Mouse (Mus musculus) kidney, adult 2 months (tissue): ENCODE measurements around the gene Gfm1. TPM values are rescaled to one million over a fixed set of nuclear protein-coding genes. Genes with fewer than 3 reads are reported as not detected.

Source experiments
- DNase-seq: peaks from one replicate; pipeline ENCODE4 v3.0.0; 2021
- H3K27ac ChIP-seq: fragments of 200-500 bp; 2 replicates; pipeline ENCODE4 v1.5.1; 2012; ENCODE audit warnings: low read depth, low read length, control low read depth, inconsistent platforms; ENCODE audit not compliant: insufficient read depth
- H3K27me3 ChIP-seq: fragments of 200-500 bp; replicated peaks from 2 replicates; pipeline ENCODE4 v1.6.1; 2012; ENCODE audit warnings: mild to moderate bottlenecking, moderate library complexity, low read length, inconsistent platforms; ENCODE audit not compliant: control insufficient read depth, insufficient read depth
- H3K36me3 ChIP-seq: fragments of 200-500 bp; 2 replicates; pipeline ENCODE4 v1.6.1; 2012; ENCODE audit warnings: mild to moderate bottlenecking, moderate library complexity, low read length, inconsistent platforms; ENCODE audit not compliant: control insufficient read depth, insufficient read depth
- H3K4me1 ChIP-seq: fragments of 200-500 bp; 2 replicates; pipeline ENCODE4 v1.6.1; 2011; ENCODE audit warnings: low read length; ENCODE audit not compliant: control insufficient read depth, insufficient read depth
- H3K4me3 ChIP-seq: fragments of 200-500 bp; 2 replicates; pipeline ENCODE4 v1.5.1; 2011; ENCODE audit warnings: mild to moderate bottlenecking, low read depth, low read length, control low read depth; ENCODE audit not compliant: insufficient read depth
- CTCF ChIP-seq: fragments of 200-500 bp; conservative IDR thresholded peaks from 2 replicates; pipeline ENCODE4 v1.5.1; 2011; ENCODE audit warnings: low read depth, mild to moderate bottlenecking, control low read depth, low read length, moderate library complexity, mixed read lengths; ENCODE audit not compliant: insufficient read depth, insufficient read length
- POLR2A ChIP-seq: fragments of 200-500 bp; IDR thresholded peaks from one replicate; pipeline ENCODE4 v1.6.1; 2011; ENCODE audit warnings: low read depth, low read length, control low read depth
- WGBS: fragments of 180-500 bp; shearing (Covaris S2); methylation state at CpG from one replicate; pipeline ENCODE4 v1.1.7; 2018; 5-methylcytosine and 5-hydroxymethylcytosine counted together
- polyA plus RNA-seq: library from polyadenylated mRNA; depleted of rRNA; stranded (reverse); fragments of >200 nt; gene quantifications from 2 replicates; pipeline ENCODE4 v1.2.3, GENCODE M21; 2012

Gene Gfm1
- polyA plus RNA-seq, 1 experiment: 55.0 TPM

GRCm38 (mm10) chr3:67462015-67462414 is 32.1 kb downstream of the Gfm1 start:
- H3K27me3 ChIP-seq: no peaks in the 10 kb centered on the region
- peaks cover 3% of the 10 kb centered on the region; the same call in 1 of the 2 replicates for H3K36me3 ChIP-seq
- no peak overlapping the region for H3K27ac ChIP-seq
- no peak overlapping the region for H3K4me3 ChIP-seq
- 97% methylated on average over 7 of the region's 7 CpGs for WGBS
- no peaks in the 10 kb centered on the region for H3K4me1 ChIP-seq
- no peak for TF ChIP-seq POLR2A
- no peak for TF ChIP-seq CTCF
- DNase-seq: no peak

GRCm38 (mm10) chr3:67462578-67462977 is 32.7 kb downstream of the Gfm1 start:
- Histone ChIP-seq H3K27ac (no peak overlapping the region), H3K36me3 (peaks cover 3% of the 10 kb centered on the region; the same call in 1 of the 2 replicates), H3K4me3 (no peak overlapping the region; the same call in 1 of the 2 replicates), H3K4me1 (no peaks in the 10 kb centered on the region), H3K27me3 (no peaks in the 10 kb centered on the region)
- WGBS: 38% methylated on average over 10 of the region's 10 CpGs
- DNase-seq: no peak
- no peak for TF ChIP-seq CTCF
- no peak for TF ChIP-seq POLR2A

GRCm38 (mm10) chr3:67463001-67463400 is 33.1 kb downstream of the Gfm1 start:
- Histone ChIP-seq H3K36me3 (peaks cover 2% of the 10 kb centered on the region; the same call in 1 of the 2 replicates), H3K4me3 (peak overlapping the region; percentile 64), H3K27ac (no peak overlapping the region; the same call in 1 of the 2 replicates), H3K27me3 (no peaks in the 10 kb centered on the region), H3K4me1 (no peaks in the 10 kb centered on the region)
- no peak for DNase-seq
- TF ChIP-seq POLR2A: no peak
- TF ChIP-seq CTCF: no peak
- WGBS: 4% methylated on average over 12 of the region's 12 CpGs

- TF ChIP-seq CTCF: no peak
- TF ChIP-seq POLR2A: peak; percentile 8
These were observed 33.8 kb downstream of the Gfm1 start, which contains the start of gene Lxn for GRCm38 (mm10) chr3:67463450-67464372. Gene Lxn, minus strand, starts transcription at chr3:67463926.

GRCm38 (mm10) chr3:67466576-67466975 is 36.7 kb downstream of the Gfm1 start:
- TF ChIP-seq POLR2A (no peak), CTCF (no peak)
- Histone ChIP-seq H3K4me3 (no peak overlapping the region), H3K36me3 (peaks cover 6% of the 10 kb centered on the region), H3K4me1 (no peaks in the 10 kb centered on the region), H3K27ac (no peak overlapping the region), H3K27me3 (no peaks in the 10 kb centered on the region)
- 91% methylated on average over 5 of the region's 5 CpGs for WGBS
- no peak for DNase-seq

More at GRCm38 (mm10) chr3:67463450-67464372, 33.8 kb downstream of the Gfm1 start, which contains the start of gene Lxn:
- under 1% methylated on average over 43 of the region's 43 CpGs for WGBS
- no peaks in the 10 kb centered on the region for H3K27me3 ChIP-seq
- H3K27ac ChIP-seq: peak within 1 kb of the TSS; percentile 5; the same call in 1 of the 2 replicates
- H3K4me1 ChIP-seq: no peaks in the 10 kb centered on the region
- DNase-seq: peak; percentile 82
- H3K4me3 ChIP-seq: peak within 1 kb of the TSS; percentile 64
- peaks cover 3% of the 10 kb centered on the region for H3K36me3 ChIP-seq

- Histone ChIP-seq H3K27me3 (no peaks in the 10 kb centered on the region), H3K4me1 (no peaks in the 10 kb centered on the region), H3K4me3 (no peak overlapping the region), H3K27ac (no peak overlapping the region), H3K36me3 (peaks cover 6% of the 10 kb centered on the region)
- DNase-seq: no peak
- 88% methylated on average over 2 of the region's 2 CpGs for WGBS
- TF ChIP-seq POLR2A (no peak), CTCF (no peak)
These were observed 37.4 kb downstream of the Gfm1 start for GRCm38 (mm10) chr3:67467281-67467680.

- H3K36me3 ChIP-seq: peaks cover 8% of the 10 kb centered on the region
- H3K27ac ChIP-seq: no peak overlapping the region
- no peaks in the 10 kb centered on the region for H3K4me1 ChIP-seq
- DNase-seq: no peak
- TF ChIP-seq CTCF: no peak
- no peak for TF ChIP-seq POLR2A
- 81% methylated on average over 4 of the region's 4 CpGs for WGBS
- no peak overlapping the region for H3K4me3 ChIP-seq
- no peaks in the 10 kb centered on the region for H3K27me3 ChIP-seq
These were observed 41.7 kb downstream of the Gfm1 start for GRCm38 (mm10) chr3:67471408-67472127.
